Mouse (Mus musculus) myocyte (in vitro differentiated cells): ENCODE results near the gene Serpina10. TPM values are rescaled to one million over a fixed set of nuclear protein-coding genes. Genes with fewer than 3 reads are reported as not detected.

Source experiments
- H3K27me3 ChIP-seq: one replicate; pipeline ENCODE4 v1.6.1; 2011; ENCODE audit not compliant: control insufficient read depth, insufficient read depth, insufficient read length
- H3K36me3 ChIP-seq: one replicate; pipeline ENCODE4 v1.6.1; 2011; ENCODE audit not compliant: control insufficient read depth, insufficient read depth
- H3K4me2 ChIP-seq: one replicate; pipeline ENCODE4 v1.6.1; 2011; ENCODE audit warnings: low read depth, control low read depth
- H3K4me3 ChIP-seq: one replicate; pipeline ENCODE4 v1.5.1; 2011; ENCODE audit warnings: mild to moderate bottlenecking, control low read depth, moderate library complexity
- H3K79me2 ChIP-seq: one replicate; pipeline ENCODE4 v1.6.1; 2011; ENCODE audit not compliant: control insufficient read depth, insufficient read depth
- H3ac ChIP-seq: one replicate; pipeline ENCODE4 v1.6.1; 2011; ENCODE audit not compliant: control insufficient read depth, insufficient read length
- CEBPB ChIP-seq: IDR thresholded peaks from 2 replicates; pipeline ENCODE4 v1.6.1; 2011; ENCODE audit warnings: mild to moderate bottlenecking, moderate library complexity; ENCODE audit not compliant: poor library complexity, insufficient read depth, severe bottlenecking
- E2F4 ChIP-seq: IDR thresholded peaks from one replicate; pipeline ENCODE4 v1.6.1; 2011; ENCODE audit warnings: mild to moderate bottlenecking, control low read depth, moderate library complexity; ENCODE audit not compliant: insufficient read depth
- MAX ChIP-seq: IDR thresholded peaks from one replicate; pipeline ENCODE4 v1.6.1; 2011; ENCODE audit warnings: low read depth, mild to moderate bottlenecking, control low read depth
- MYOD1 ChIP-seq, 3 experiments: IDR thresholded peaks; one replicate each; pipeline ENCODE4 v1.6.1; 2011; ENCODE audit warnings: control low read depth in 2 of 3, low read depth in 2 of 3, mild to moderate bottlenecking in 2 of 3, moderate library complexity in 1 of 3; ENCODE audit not compliant: insufficient read length in 2 of 3, control insufficient read depth in 1 of 3
- MYOG ChIP-seq, 3 experiments: IDR thresholded peaks; one replicate each; pipeline ENCODE4 v1.6.1; 2011; ENCODE audit warnings: control low read depth in 2 of 3, low read depth in 2 of 3, mild to moderate bottlenecking in 2 of 3; ENCODE audit not compliant: insufficient read length in 2 of 3, control insufficient read depth in 1 of 3, insufficient read depth in 1 of 3
- POLR2A ChIP-seq: IDR thresholded peaks from one replicate; pipeline ENCODE4 v1.6.1; 2011; ENCODE audit warnings: low read depth, mild to moderate bottlenecking, control low read depth, moderate library complexity; ENCODE audit not compliant: insufficient read length
- POLR2AphosphoS2 ChIP-seq: IDR thresholded peaks from one replicate; pipeline ENCODE4 v1.6.1; 2011; ENCODE audit warnings: low read depth, control low read depth; ENCODE audit not compliant: insufficient read length
- REST ChIP-seq: IDR thresholded peaks from one replicate; pipeline ENCODE4 v1.6.1; 2011; ENCODE audit warnings: mild to moderate bottlenecking, control low read depth, moderate library complexity; ENCODE audit not compliant: insufficient read depth, insufficient read length
- SRF ChIP-seq: IDR thresholded peaks from one replicate; pipeline ENCODE4 v1.6.1; 2011; ENCODE audit warnings: low read depth; ENCODE audit not compliant: control insufficient read depth, insufficient read length
- TCF12 ChIP-seq: IDR thresholded peaks from one replicate; pipeline ENCODE4 v1.6.1; 2011; ENCODE audit warnings: mild to moderate bottlenecking, control low read depth; ENCODE audit not compliant: poor library complexity, insufficient read depth, severe bottlenecking
- USF1 ChIP-seq: IDR thresholded peaks from one replicate; pipeline ENCODE4 v1.6.1; 2011; ENCODE audit warnings: low read depth, mild to moderate bottlenecking, control low read depth, moderate library complexity
- polyA plus RNA-seq: library from polyadenylated mRNA; unstranded; fragments of >200 nt; fragmentation: generic; extraction: Trizol; gene quantifications from one replicate; pipeline ENCODE4 v1.2.1, GENCODE M21; 2012; ENCODE audit warnings: missing spikeins

Gene Serpina10
- polyA plus RNA-seq, 1 experiment = not detected

- Histone ChIP-seq H3K27me3 (no peaks in the 10 kb centered on the region), H3K4me2 (no peak overlapping the region), H3K4me3 (no peak overlapping the region), H3K79me2 (no peaks in the 10 kb centered on the region), H3K36me3 (no peaks in the 10 kb centered on the region), H3ac (no peak overlapping the region)
- TF ChIP-seq E2F4 (no peak), MAX (no peak), SRF (no peak), CEBPB (no peak), TCF12 (no peak), MYOG (IDR thresholded peaks at IDR 0.05; ENCODE audit: control insufficient read depth in 1 of 3, insufficient read depth in 1 of 3, insufficient read length in 2 of 3, low read depth in 2 of 3) (no peak), MYOD1 (IDR thresholded peaks at IDR 0.05; ENCODE audit: control insufficient read depth in 1 of 3, insufficient read length in 2 of 3, low read depth in 2 of 3) (no peak), POLR2A (no peak), USF1 (no peak), POLR2AphosphoS2 (no peak)
These were observed 64.1 kb downstream of the Serpina10 start for GRCm38 (mm10) chr12:103567129-103567528.

GRCm38 (mm10) chr12:103565151-103565550 is 66.1 kb downstream of the Serpina10 start:
- Histone ChIP-seq H3K27me3 (no peaks in the 10 kb centered on the region), H3K79me2 (no peaks in the 10 kb centered on the region), H3K36me3 (no peaks in the 10 kb centered on the region), H3K4me3 (no peak overlapping the region), H3K4me2 (no peak overlapping the region), H3ac (no peak overlapping the region)
- TF ChIP-seq POLR2AphosphoS2 (no peak), E2F4 (no peak), MYOG (IDR thresholded peaks at IDR 0.05; ENCODE audit: control insufficient read depth in 1 of 3, insufficient read depth in 1 of 3, insufficient read length in 2 of 3, low read depth in 2 of 3) (no peak), REST (no peak), USF1 (no peak), SRF (no peak)

Other genes with a start within 250 kb of the Serpina10 start
- 23.3 TPM for gene Otub2, start 242.8 kb downstream of the Serpina10 start, polyA plus RNA-seq
- gene 9330161L09Rik, start 223.6 kb downstream of the Serpina10 start, polyA plus RNA-seq = 0.60 TPM
- gene Ddx24, start 205.6 kb downstream of the Serpina10 start, polyA plus RNA-seq = 85.0 TPM
- 118 TPM for gene Ifi27, start 197.2 kb downstream of the Serpina10 start, polyA plus RNA-seq
- 2.4 TPM for gene Ifi27l2a, start 187.8 kb downstream of the Serpina10 start, polyA plus RNA-seq
- not detected for gene Ifi27l2b, start 174.2 kb downstream of the Serpina10 start, polyA plus RNA-seq
- 0.13 TPM for gene Ppp4r4, start 99.2 kb downstream of the Serpina10 start, polyA plus RNA-seq
- 0.20 TPM for gene Serpina6, start 25.8 kb upstream of the Serpina10 start, polyA plus RNA-seq
- gene Serpina16, start 44.7 kb upstream of the Serpina10 start, polyA plus RNA-seq = not detected
- not detected for gene Serpina1f, start 64.1 kb upstream of the Serpina10 start, polyA plus RNA-seq
- 0.12 TPM for gene Serpina1d, start 142.1 kb upstream of the Serpina10 start, polyA plus RNA-seq
- gene Serpina1b, start 198.9 kb upstream of the Serpina10 start, polyA plus RNA-seq = not detected
- gene Serpina1a, start 232.1 kb upstream of the Serpina10 start, polyA plus RNA-seq = not detected